Mouse (Mus musculus) midbrain, embryonic 10.5 days (tissue): ENCODE results near the gene Chm. TPM values are rescaled to one million over a fixed set of nuclear protein-coding genes. Genes with fewer than 3 reads are reported as not detected.
"Not testable (repeated sequence)": the region's sequence is repeated elsewhere in the genome, so short reads cannot be mapped to it uniquely, and the experiment has no call there.

Experiments
- DNase-seq: peaks from one replicate; pipeline ENCODE4 v3.0.0-alpha.2; 2017; ENCODE audit warnings: low spot score
- H3K27ac ChIP-seq: fragments of 300-500 bp; sonication (generic); replicated peaks from 2 replicates; pipeline ENCODE4 v1.5.1; 2016; ENCODE audit warnings: mild to moderate bottlenecking
- H3K27me3 ChIP-seq: fragments of 300-500 bp; sonication (generic); 2 replicates; pipeline ENCODE4 v1.6.1; 2016; ENCODE audit warnings: low read depth, mild to moderate bottlenecking; ENCODE audit not compliant: poor library complexity, severe bottlenecking
- H3K36me3 ChIP-seq: fragments of 300-500 bp; sonication (generic); 2 replicates; pipeline ENCODE4 v1.6.1; 2016; ENCODE audit warnings: mild to moderate bottlenecking, moderate library complexity
- H3K4me1 ChIP-seq: fragments of 300-500 bp; sonication (generic); 2 replicates; pipeline ENCODE4 v1.6.1; 2016
- H3K4me3 ChIP-seq: fragments of 300-500 bp; sonication (generic); 2 replicates; pipeline ENCODE4 v1.5.1; 2016; ENCODE audit warnings: mild to moderate bottlenecking, moderate library complexity
- H3K9me3 ChIP-seq: fragments of 300-500 bp; sonication (generic); replicated peaks from 2 replicates; pipeline ENCODE4 v1.6.1; 2016; ENCODE audit warnings: mild to moderate bottlenecking
- WGBS: fragments of 180-500 bp; shearing (Covaris S2); methylation state at CpG from one replicate; pipeline ENCODE4 v1.1.7; 2016; 5-methylcytosine and 5-hydroxymethylcytosine counted together
- polyA plus RNA-seq: library from polyadenylated mRNA; unstranded; fragments of >200 nt; fragmentation: Nextera tagmentation; extraction: Ambion mirVana; gene quantifications from 2 replicates; pipeline ENCODE4 v1.2.1, GENCODE M21; 2016

Chm gene
- polyA plus RNA-seq = 11.3 and 14.3 TPM in 2 replicates

GRCm38 (mm10) chrX:113185230-113185985 is at the start of gene Chm:
Chm (minus strand) TSS chrX:113185517.
- Histone ChIP-seq H3K27me3 (no peaks in the 10 kb centered on the region), H3K27ac (peak within 1 kb of the TSS; percentile 83), H3K36me3 (no peaks in the 10 kb centered on the region), H3K9me3 (no peaks in the 10 kb centered on the region), H3K4me1 (no peaks in the 10 kb centered on the region), H3K4me3 (peak within 1 kb of the TSS; percentile 60)
- peak; percentile 57 for DNase-seq
- WGBS = 14% methylated on average over 21 of the region's 21 CpGs

- H3K36me3 ChIP-seq = no peaks in the 10 kb centered on the region
- H3K27ac ChIP-seq = no peak overlapping the region
- no peak for DNase-seq
- 29% methylated on average over 2 of the region's 2 CpGs for WGBS
- no peaks in the 10 kb centered on the region for H3K9me3 ChIP-seq
- no peak overlapping the region for H3K4me3 ChIP-seq
- H3K4me1 ChIP-seq = no peaks in the 10 kb centered on the region
- H3K27me3 ChIP-seq = no peaks in the 10 kb centered on the region
Measured at GRCm38 (mm10) chrX:113193901-113194300, 8.6 kb upstream of the Chm start.

- Histone ChIP-seq H3K4me3 (peak overlapping the region; percentile 60), H3K27ac (peak overlapping the region; percentile 83)
- WGBS = 18% methylated on average over 17 of the region's 17 CpGs
Measured at GRCm38 (mm10) chrX:113184569-113185229, 618 bp downstream of the Chm start.

GRCm38 (mm10) chrX:113180856-113181255 is 4.5 kb downstream of the Chm start:
- WGBS = 94% methylated on average over 4 of the region's 4 CpGs

More at GRCm38 (mm10) chrX:113184569-113185229, 618 bp downstream of the Chm start:
- no peak for DNase-seq
- H3K36me3 ChIP-seq = no peaks in the 10 kb centered on the region
- no peaks in the 10 kb centered on the region for H3K27me3 ChIP-seq
- no peaks in the 10 kb centered on the region for H3K9me3 ChIP-seq
- H3K4me1 ChIP-seq = no peaks in the 10 kb centered on the region

GRCm38 (mm10) chrX:113172766-113173165 is 12.6 kb downstream of the Chm start:
- no peak for DNase-seq
- no peaks in the 10 kb centered on the region for H3K9me3 ChIP-seq
- 79% methylated on average over 2 of the region's 2 CpGs for WGBS
- H3K4me1 ChIP-seq = no peaks in the 10 kb centered on the region
- H3K27me3 ChIP-seq = no peaks in the 10 kb centered on the region
- H3K27ac ChIP-seq = no peak overlapping the region
- no peaks in the 10 kb centered on the region for H3K36me3 ChIP-seq
- H3K4me3 ChIP-seq = no peak overlapping the region

More at GRCm38 (mm10) chrX:113180856-113181255, 4.5 kb downstream of the Chm start:
- not testable (repeated sequence) for H3K27me3 ChIP-seq, H3K36me3 ChIP-seq, H3K27ac ChIP-seq, H3K4me1 ChIP-seq, H3K4me3 ChIP-seq, DNase-seq, H3K9me3 ChIP-seq

- Histone ChIP-seq H3K9me3 (no peaks in the 10 kb centered on the region), H3K27ac (no peak overlapping the region), H3K4me3 (no peak overlapping the region), H3K36me3 (no peaks in the 10 kb centered on the region), H3K27me3 (no peaks in the 10 kb centered on the region), H3K4me1 (no peaks in the 10 kb centered on the region)
- WGBS = 70% methylated on average over 1 of the region's 1 CpGs
- no peak for DNase-seq
Measured at GRCm38 (mm10) chrX:113172271-113172670, 13.0 kb downstream of the Chm start.

- H3K4me1 ChIP-seq = no peaks in the 10 kb centered on the region
- 80% methylated on average over 3 of the region's 3 CpGs for WGBS
Measured at GRCm38 (mm10) chrX:113160268-113160860, 25.0 kb downstream of the Chm start.

GRCm38 (mm10) chrX:113084171-113084570 is 101.1 kb downstream of the Chm start:
- Histone ChIP-seq H3K36me3 (no peaks in the 10 kb centered on the region), H3K27ac (no peak overlapping the region), H3K9me3 (no peaks in the 10 kb centered on the region), H3K27me3 (no peaks in the 10 kb centered on the region), H3K4me3 (no peak overlapping the region), H3K4me1 (no peaks in the 10 kb centered on the region)
- 84% methylated on average over 2 of the region's 2 CpGs for WGBS
- DNase-seq = no peak

More at GRCm38 (mm10) chrX:113160268-113160860, 25.0 kb downstream of the Chm start:
- no peak overlapping the region for H3K4me3 ChIP-seq
- H3K27me3 ChIP-seq = no peaks in the 10 kb centered on the region
- DNase-seq = no peak
- no peak overlapping the region for H3K27ac ChIP-seq
- peaks cover 5% of the 10 kb centered on the region; the same call in 1 of the 2 replicates for H3K36me3 ChIP-seq
- H3K9me3 ChIP-seq = no peaks in the 10 kb centered on the region

GRCm38 (mm10) chrX:113076053-113076452 is 109.3 kb downstream of the Chm start:
- Histone ChIP-seq H3K4me1 (no peaks in the 10 kb centered on the region), H3K27me3 (no peaks in the 10 kb centered on the region), H3K27ac (no peak overlapping the region), H3K9me3 (no peaks in the 10 kb centered on the region), H3K36me3 (peaks cover 4% of the 10 kb centered on the region; the same call in 1 of the 2 replicates), H3K4me3 (no peak overlapping the region)
- 100% methylated on average over 2 of the region's 2 CpGs for WGBS
- no peak for DNase-seq

- DNase-seq = no peak
- 94% methylated on average over 4 of the region's 4 CpGs for WGBS
- no peak overlapping the region for H3K4me3 ChIP-seq
- no peaks in the 10 kb centered on the region for H3K27me3 ChIP-seq
- H3K9me3 ChIP-seq = no peaks in the 10 kb centered on the region
- H3K27ac ChIP-seq = no peak overlapping the region
- H3K4me1 ChIP-seq = no peaks in the 10 kb centered on the region
- peaks cover 4% of the 10 kb centered on the region; the same call in 1 of the 2 replicates for H3K36me3 ChIP-seq
Measured at GRCm38 (mm10) chrX:113074823-113075222, 110.5 kb downstream of the Chm start.

GRCm38 (mm10) chrX:113003621-113004020 is 181.7 kb downstream of the Chm start:
- no peak overlapping the region for H3K27ac ChIP-seq
- no peaks in the 10 kb centered on the region for H3K36me3 ChIP-seq
- DNase-seq = no peak
- no peaks in the 10 kb centered on the region for H3K27me3 ChIP-seq
- 92% methylated on average over 3 of the region's 3 CpGs for WGBS
- H3K9me3 ChIP-seq = no peaks in the 10 kb centered on the region
- no peak overlapping the region for H3K4me3 ChIP-seq
- H3K4me1 ChIP-seq = no peaks in the 10 kb centered on the region

- Histone ChIP-seq H3K9me3 (no peaks in the 10 kb centered on the region), H3K36me3 (no peaks in the 10 kb centered on the region), H3K27me3 (no peaks in the 10 kb centered on the region), H3K27ac (no peak overlapping the region), H3K4me3 (no peak overlapping the region), H3K4me1 (no peaks in the 10 kb centered on the region)
- no peak for DNase-seq
- WGBS = 71% methylated on average over 3 of the region's 3 CpGs
Measured at GRCm38 (mm10) chrX:113002192-113002591, 183.1 kb downstream of the Chm start.
